Mouse (Mus musculus): ENCODE data around the gene Cct8.

- TF ChIP-seq CTCF (IDR thresholded peaks at IDR 0.05; ENCODE audit: borderline replicate concordance, extremely low read depth, insufficient read depth, insufficient read length) (no peak), POLR2A (IDR thresholded peaks at IDR 0.05; ENCODE audit: borderline replicate concordance, extremely low read depth, insufficient read depth, insufficient read length, poor library complexity, severe bottlenecking) (no peak)
These were observed 53.4 kb downstream of the Cct8 start for GRCm38 (mm10) chr16:87442291-87442690.

All from brain, embryonic 14.5 days (tissue).